Mouse (Mus musculus) adrenal gland, postnatal 36 days (tissue): ENCODE measurements at regions not wholly inside any gene's neighbourhood (a gene's known extent, or its start where the extent isn't known, plus 50 kb on each side); places are given as distances from the start of the nearest gene placed in this dataset.
A peak's percentile ranks its signal among the peaks of the same experiment; 100 is the strongest.

Source experiments
- DNase-seq, 2 experiments: peaks; one replicate each; pipeline ENCODE4 v3.0.0; 2021; ENCODE audit warnings: mixed read lengths in 1 of 2

- DNase-seq: peak; percentile 58 to 68
Measured at GRCm38 (mm10) chr17:47225306-47226269, 143.1 kb upstream of the Mrps10 start.

DNA sequence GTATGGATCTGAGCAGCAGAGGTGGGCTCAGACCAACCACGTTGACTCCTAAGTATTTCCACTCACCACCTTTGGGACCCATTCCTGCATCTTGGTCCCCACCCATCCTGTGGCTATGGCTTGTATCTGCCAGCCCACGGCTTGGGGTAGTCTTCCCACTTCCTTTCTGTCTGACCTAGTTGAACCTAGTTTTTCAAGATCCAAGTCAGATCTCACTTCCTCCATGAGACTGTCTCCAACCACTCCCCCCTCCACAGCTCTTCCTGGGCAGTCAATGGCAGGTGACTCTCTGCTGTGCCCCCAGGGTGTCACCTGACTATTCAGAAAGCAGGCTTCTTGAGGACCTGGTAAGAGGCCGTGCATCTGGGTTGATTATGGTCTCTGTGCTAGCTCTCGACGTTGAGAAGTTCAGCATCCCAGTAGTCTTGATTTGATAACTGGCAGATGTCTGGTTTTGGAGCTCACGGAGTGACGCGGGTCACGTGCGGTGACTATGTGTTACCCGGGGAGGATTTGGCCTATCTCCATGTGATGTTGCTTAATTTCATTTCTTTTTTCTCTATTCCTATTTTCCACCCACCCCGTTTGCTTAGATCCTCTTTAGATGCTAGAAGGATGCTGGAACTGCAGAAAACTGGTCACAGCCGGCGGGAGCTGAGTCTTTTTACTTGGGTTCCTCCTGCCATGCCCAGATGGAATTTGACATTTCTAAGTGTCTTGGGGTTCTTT, 147.5 kb upstream of the Mrps10 start:
- DNase-seq: no peak

DNA sequence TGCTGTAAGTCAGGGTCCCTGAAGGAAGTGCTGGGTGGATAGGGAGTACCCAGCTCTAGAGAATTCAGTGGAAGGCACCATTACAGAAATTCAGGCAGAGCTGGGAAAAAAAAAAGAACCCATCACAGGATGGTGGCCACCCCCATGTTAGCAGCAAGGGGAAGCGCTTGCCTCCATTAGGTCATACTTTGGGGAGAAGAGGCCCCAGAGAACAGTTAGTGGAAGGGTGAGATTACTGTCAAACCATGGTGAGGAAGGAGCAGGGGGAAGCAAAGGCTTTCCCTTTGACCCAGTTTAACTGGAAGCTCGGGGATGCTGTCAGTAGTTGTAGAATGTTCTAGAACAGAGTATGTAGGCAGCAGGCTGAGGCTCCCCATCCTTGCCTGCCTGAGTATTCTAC, 148.8 kb upstream of the Mrps10 start:
- no peak for DNase-seq

- DNase-seq: no peak
Measured at GRCm38 (mm10) chr17:47216490-47216889, 152.2 kb upstream of the Mrps10 start.

DNA sequence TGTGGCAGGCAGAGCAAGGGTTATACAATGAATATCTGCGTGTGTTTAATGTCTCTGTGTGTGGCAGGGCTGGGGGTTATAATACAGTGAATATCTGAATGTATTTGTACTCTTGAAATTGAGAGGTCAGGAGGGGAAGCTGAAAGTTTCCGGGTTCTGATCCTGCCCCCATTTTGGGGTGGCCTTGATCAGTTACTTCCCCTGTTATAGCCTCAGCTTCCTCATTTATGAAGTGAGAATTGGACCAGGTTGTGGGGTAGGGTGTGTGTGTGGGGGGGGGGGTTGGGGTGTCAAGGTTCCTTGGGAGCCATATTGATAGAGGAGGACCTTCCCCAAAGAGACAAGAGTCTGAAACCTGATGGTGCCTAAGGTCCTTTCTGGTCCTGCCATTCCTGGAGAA, 152.8 kb upstream of the Mrps10 start:
- DNase-seq: no peak

DNA sequence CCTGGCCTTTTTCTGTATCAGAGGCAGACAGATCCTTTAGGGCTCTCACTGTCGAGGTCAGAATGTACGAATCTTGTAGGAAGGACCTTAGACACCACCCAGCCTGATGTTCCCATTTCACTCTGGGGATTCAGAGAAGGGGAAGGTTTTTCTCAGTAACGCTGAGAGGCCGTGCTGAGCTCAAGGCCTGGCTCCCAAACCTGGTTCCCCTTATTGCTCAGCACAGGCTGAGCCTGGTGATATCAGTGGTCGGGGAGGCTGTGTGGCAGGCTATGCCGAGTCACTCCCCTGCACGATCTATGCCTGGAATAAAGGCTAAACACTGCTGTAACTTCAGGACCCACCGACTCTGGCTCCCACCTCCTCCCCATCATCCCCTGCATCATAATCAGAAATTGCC, 154.6 kb upstream of the Mrps10 start:
- DNase-seq: peak in 1 of 2 experiments; percentile 32

DNA sequence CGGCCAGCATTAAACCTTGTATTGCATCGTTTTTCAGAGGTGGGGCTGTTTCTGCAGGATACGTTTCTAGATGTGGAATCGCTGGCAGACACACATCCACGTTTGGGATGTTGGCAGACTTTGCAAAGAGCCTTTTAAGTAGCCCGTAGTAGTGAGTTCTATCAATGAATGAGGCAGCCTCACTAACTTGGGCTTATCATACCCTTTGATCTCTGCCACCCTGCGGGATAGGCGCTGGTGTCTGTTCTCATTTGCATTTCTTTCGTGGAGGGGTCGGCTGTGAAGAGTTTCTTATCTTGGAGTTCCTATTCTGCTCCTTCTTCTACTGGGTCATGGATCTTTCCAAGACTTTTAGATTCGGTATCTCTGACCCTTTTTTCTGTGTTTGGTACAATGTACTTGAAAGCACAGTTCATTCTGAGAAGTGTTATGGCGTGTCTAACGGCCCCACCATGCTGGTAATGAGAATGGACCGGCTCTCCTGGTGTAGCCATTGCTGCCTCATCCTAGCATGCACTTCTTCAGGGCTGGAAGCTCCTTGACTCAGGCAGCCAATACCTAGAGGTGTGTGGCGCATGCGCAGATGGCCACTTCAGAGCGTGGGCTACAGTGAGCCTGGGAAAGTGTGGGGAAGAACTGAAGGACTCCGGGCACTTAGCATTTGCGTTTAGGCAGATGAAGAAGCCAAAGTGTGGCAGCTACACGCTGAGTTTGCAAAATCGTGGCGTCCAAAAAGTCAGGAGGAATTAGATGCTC, 158.1 kb upstream of the Mrps10 start:
- DNase-seq: no peak

- DNase-seq: peak; percentile 61 to 73
Measured at GRCm38 (mm10) chr17:47208886-47209585, 159.7 kb upstream of the Mrps10 start.

DNA sequence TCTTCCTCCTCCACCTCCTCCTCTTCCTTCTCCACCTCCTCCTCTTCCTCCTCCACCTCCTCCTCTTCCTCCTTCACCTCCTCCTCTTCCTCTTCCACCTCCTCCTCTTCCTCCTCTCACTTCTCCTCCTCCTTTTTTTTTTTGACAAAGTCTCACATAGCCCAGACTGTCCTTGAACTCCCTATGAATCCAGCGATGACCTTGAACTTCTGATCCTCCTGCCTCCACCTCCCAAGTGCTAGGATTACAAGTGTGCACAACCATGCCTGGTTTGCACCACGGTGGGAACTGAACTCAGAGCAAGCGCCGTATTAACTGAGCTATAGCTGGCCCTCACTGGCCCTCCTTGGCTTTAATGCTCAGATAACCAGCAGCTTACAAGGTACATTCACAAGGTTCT, 161.2 kb upstream of the Mrps10 start:
- no peak for DNase-seq

DNA sequence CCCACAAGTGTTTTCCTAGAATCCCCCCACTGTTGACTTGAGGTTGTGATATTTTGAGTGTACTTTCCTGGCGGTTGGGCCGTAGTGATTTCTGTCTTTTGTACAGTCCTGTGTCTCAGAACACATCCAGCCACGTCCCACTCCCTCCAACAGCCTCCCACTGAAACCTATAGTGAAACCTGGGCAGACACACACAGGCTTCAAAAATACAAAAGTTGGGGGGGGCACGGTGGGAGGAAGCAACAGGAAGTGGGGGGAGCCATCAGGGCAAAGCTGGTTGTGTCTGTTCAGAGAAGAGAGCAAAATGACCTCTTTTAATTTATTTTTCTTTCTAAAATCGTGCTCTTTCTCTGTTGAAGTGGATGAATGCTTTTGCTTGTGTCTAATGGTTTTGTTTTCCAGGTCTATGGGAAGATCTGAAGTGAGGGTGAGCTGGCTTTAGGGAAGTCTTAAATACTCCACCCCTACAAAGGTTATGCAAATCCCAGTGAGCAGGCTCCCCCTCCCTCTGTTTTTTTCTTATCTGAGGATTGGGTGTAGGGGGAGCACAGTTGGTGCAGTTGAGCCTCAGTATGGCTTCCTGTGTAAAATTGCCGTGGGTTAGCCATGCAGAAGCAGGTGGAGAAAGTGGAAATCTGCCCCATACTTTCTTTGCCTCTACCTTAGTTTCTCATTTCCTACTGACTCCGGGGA, 164.1 kb upstream of the Mrps10 start:
- DNase-seq: no peak

GRCm38 (mm10) chr17:47199206-47199605, 169.5 kb upstream of the Mrps10 start:
- no peak for DNase-seq

DNA sequence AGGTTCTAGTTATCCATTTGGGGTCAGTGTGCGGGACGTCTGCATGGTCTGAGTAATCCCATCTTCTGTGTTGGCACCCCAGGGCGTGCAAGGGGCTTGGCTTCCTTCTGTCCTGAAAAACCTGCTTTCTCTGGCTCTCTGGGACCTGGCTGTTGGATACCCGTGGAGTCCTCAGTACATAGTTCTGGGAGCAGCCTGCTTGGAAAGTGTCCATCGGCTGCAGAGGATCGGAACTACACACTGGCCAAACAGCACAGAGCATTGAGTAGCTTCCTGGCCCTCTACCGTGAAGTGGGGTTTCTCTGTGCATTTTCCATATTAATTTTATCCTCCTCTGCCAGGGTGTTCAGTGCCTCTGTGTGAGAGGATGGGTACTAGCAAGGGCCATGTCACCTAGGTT, 170.7 kb upstream of the Mrps10 start:
- no peak for DNase-seq

DNA sequence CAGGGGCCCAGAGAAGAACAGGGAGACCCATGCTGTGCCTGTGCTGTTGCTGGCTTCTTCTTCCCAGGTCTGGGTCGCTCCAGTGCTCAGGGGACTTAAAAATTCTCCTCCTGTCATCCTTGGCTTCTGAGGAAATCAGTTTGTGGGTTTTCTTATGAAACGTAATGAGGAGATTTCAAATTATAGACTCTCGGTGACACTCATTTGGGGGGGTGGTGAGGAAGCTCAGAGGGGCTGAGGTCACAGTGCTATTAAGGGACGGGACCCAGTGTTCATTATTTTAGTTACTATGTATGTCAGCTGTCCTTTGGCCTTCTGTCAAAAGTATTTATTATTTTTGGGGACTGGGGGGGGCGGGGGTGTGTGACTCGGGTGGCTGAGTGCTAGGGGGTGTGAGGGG, 171.7 kb upstream of the Mrps10 start:
- no peak for DNase-seq

- no peak for DNase-seq
Measured at GRCm38 (mm10) chr17:47195981-47196380, 172.7 kb upstream of the Mrps10 start.

DNA sequence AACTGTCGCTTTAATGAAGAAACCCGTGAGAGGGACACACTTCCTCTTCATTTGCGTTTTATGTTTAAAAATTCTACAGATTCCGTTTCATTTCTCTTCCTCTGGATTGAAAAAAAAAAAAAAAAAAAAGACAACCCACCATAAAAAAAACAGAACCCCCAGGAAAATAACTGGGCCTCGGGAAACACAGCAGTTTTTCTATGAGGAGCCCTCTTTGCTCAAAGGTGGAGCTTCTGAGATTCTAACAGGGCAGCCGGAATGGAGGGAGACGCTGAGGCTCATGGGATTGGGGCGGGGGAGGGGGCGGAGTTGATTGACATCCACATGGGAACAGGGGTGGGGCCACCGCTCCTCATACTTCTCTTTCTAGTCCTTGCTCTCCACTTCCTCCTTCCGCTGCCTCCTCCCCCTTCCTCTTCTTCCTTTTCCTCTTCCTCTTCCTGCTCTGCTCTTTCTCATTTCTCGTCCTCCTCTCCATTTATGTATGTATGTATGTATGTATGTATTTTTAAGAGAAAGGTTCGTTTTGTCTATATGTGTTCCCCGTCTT, 174.1 kb upstream of the Mrps10 start:
- DNase-seq: no peak

DNA sequence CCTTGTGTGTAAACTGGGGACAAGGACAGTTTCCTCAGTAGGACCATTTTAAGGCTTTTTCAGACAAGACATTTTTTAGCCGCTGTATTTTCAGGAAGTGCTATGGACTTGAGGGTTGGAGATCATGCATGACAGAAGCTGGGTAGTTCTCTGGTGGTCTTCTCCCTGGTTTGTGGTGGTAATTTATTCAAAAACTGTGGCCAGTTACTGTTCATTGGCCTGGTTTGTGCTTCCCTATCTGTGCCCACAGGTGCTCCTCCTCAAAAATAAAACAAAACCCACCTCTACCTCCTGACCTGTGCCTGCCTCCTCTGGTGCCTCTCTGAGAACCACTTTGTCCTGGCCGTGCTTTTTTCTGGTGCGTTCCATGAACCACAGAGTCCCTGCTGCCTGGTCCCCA, 177.3 kb upstream of the Mrps10 start:
- no peak for DNase-seq

- no peak for DNase-seq
Measured at GRCm38 (mm10) chr17:47189770-47190169, 178.9 kb upstream of the Mrps10 start.

GRCm38 (mm10) chr17:47184148-47184547, 173.8 kb upstream of the Ubr2 start:
- DNase-seq: peak; percentile 45 to 61

- DNase-seq: peak; percentile 35 to 55
Measured at GRCm38 (mm10) chr17:47182118-47182517, 171.8 kb upstream of the Ubr2 start.

- DNase-seq: no peak
Measured at GRCm38 (mm10) chr17:47179410-47179809, 169.1 kb upstream of the Ubr2 start.

- no peak for DNase-seq
Measured at GRCm38 (mm10) chr17:47178705-47179104, 168.3 kb upstream of the Ubr2 start.
